Mouse (Mus musculus): ENCODE data around the gene Sema3b.
A peak's percentile ranks its signal among the peaks of the same experiment; 100 is the strongest.

The Sema3b gene

DNA sequence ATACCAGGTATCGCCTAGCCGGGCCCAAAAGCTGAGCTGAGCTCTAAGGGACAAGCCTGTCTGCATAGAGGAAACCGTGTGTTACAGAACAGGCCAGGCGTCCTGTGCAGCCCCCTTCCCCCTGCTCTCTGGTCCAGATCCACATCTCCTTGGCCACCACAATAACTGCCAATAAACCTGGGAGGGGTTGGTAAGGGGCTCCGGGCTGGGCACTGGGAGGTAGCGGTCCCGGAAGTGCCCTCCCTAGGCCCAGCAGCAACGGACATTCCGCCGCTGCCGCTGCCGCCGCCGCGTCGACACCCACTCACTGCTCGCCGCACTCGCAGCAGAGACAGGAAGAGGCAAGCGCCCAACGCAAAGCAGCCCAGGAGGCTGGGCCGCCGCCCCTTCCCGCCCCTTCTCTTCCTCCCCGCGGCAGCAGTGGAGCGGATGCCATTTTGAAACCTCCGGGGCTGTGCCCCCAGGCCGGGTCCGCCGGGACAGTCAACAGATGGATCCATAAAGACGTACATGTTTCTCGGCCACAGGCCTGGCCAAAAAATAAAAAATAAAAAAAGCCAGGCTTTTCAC, 24.1 kb upstream of the Sema3b start:
- peak; percentile 90 for DNase-seq (ENCODE audit: inconsistent ontology term)

DNA sequence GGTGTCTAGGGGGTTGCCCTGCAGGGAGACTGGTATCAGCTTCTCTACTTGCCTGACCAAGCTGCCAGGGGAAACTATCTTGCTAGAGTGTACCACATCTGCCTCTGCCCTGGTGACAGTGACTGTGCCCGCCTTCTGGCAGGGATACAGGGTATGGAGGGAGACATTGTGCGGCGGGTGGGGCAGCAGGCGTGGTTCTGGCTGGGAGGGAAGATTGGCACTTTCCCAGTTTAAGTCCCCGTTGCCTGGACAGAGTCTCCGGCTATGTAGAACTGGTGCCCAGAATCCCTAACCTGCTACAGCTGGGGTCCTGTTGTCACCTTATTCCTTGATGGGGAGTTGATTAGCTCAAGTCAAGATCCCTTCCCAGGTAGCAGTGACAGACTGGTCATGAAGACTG, 23.4 kb upstream of the Sema3b start:
- DNase-seq (ENCODE audit: inconsistent ontology term): peak; percentile 77

DNA sequence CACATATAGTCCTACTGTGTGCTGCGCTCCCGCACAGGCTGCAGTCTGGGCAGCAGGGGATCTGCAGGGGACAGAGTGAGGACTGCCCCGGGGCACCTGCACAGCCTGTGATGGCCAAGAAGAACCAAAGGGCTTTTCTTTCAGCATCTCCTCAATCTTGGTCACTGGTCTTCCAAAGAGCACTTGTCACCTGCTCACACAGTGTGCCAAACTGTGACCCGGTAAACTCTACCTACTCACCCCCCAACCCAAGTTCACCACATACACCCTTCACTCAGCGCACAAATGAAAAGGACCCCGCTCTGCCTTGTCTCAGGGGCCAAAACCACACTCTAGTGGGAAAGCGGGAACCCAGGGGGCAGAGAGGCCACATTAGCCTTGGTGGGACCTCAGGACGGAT, 22.8 kb upstream of the Sema3b start:
- no peak for DNase-seq (ENCODE audit: inconsistent ontology term)

DNA sequence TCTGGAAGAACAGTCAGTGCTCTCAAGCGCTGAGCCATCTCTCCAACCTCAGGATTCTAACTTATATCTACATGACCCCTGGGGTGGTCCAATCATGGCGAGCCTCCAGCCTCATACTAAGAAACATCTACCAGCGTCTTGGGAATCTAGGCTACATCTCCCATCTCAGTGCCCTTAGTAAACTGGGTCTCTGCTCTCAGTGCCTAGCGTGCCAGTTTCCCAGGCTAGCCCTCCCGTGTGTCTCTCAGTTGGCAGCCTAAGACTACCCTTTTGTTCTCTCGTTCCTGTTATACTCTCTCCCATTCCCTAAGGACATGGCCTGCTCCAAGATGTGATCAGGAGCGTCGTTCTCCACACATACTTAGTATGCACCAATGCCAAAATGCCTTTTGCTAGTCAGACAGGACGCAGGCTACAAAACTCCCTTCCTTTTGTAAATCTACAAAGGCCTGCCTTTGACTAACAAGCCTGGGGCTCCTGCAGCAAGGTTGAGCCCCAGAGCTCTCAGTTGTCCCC, 22.3 kb upstream of the Sema3b start:
- no peak for DNase-seq (ENCODE audit: inconsistent ontology term)

DNA sequence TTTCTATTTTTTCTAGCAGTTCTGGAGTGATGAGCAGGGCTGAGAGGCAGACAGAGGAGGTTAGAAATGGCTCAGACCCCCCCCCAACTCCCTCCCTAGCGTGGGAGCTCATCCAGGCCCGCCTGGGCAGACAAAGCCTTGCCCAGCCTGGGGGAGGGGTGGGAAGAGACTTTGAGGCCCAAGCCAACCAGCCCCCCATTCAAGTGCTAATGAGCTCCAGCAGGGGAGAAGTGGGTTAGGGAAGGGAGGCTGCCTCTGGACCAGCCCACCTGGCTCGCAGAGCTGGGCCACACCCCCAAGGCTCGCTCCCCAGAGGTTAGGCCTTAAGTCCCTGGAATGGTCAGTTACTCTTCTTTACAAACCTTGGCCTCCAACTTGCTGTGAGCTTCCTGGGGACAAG, 21.5 kb upstream of the Sema3b start:
- peak; percentile 90 for DNase-seq (ENCODE audit: inconsistent ontology term)

DNA sequence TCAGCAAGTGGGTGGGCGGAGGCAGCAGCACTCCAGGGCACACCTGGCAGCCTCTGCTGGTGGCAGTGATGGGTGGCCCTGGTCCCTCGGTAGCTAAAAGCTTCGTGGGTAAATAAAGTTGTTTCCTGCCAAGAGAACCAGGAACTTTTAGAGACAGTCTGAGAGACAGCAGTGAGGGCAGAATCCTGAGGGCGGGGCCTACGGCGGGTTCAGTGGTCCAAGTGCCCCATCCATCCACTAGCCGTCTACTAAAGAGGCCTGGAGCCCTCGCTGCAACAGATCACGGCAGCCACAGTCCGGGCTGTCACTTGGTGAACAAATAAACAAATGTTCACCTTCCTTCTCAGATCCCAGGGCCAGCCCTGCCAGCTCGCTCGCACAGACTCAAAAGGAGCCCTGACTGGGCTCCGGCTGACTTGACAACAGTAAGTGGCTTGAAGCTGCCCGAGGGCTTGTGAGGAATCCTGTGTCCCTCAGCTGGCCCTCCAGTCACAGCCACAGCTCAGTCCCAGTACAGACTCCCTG, 20.9 kb upstream of the Sema3b start:
- peak; percentile 74 for DNase-seq (ENCODE audit: inconsistent ontology term)

DNA sequence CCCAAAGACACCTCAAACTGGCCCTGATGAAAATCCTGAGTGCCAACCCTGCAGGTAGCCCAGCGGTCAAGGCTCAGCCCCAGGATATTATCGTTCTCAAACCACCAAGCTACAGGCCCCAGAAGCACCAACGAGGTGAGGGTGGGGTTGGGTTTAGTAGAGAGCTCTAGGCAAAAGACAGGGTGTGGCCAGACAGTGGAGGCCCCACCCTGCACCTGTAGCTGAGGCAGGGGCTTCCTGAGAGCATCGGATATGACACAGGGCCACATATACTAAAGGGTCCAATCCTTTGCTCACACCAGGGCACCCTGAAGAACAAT, 20.3 kb upstream of the Sema3b start:
- no peak for DNase-seq (ENCODE audit: inconsistent ontology term)

DNA sequence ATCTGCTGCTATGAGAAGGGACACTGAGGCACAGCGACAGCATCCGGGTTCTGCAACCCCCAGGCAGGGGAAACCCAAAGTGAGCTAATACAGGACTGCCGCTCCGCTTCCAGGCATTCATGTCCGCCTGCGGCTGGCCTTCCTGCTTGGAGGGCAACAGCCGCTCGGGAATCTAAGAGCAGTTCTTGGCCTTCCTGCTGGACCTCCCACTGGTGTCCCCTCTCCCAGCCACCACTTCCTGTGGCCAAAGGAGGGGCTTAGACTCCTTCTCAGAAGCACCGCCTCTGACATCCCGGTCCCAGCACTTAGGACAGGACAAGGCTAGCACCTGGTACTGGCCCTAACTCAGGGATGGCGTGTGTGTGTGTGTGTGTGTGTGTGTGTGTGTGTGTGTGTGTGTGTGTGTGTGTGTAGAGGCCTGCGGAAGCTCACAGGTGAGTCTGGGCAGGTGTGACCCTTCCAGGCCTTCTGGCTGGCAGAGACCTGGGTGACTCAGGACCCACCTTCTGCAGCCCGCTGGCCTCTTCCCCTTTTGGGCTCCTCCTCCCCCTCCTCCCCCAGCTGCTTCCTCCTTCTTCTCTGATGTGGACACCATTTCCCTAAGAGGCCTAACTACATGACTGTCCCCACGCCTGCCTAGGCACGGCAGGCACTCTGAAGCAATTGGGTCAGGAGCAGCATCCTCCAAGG, 19.8 kb upstream of the Sema3b start:
- no peak for DNase-seq (ENCODE audit: inconsistent ontology term)

DNA sequence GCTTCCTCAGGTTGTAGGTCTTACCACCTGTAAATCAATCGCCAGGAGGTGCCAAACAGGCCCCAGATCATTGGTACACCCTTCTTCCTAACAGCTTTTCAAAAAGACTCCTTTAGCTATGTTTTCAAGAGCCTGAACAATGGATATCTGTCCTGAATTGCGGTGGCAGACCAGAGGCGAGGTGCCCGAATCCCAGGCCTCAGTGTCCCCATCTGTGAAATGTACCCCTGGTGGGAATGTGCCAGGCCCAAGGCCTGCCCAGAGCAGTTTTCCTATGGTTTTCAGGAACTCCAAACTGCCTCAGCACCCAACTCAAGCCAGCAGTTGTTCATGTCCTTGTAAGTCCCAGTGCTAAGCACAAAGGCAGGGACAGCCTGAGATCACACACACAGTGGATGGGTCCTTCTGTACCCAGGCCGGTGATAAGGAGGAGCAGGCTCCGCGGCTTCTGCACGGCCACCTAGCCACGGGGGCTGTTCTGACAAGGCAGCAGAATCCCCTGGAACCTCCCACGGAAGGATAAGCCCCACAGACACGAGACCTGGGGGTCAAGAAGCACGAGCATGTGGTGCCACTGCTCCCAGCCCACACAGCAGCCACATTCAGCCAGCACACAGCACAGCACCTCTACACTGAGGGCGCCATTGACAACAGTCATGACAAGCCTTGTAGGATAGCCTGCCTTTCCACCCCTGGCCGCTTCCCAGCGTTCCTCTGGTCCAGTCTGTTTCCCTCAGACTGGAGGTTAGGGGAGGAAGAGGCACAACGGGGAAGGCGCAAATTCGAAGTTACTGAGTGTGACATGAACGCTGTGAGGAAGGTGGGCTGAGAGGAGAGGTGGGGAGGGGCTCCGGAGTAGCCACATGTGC, 18.6 kb upstream of the Sema3b start:
- DNase-seq (ENCODE audit: inconsistent ontology term): no peak

DNA sequence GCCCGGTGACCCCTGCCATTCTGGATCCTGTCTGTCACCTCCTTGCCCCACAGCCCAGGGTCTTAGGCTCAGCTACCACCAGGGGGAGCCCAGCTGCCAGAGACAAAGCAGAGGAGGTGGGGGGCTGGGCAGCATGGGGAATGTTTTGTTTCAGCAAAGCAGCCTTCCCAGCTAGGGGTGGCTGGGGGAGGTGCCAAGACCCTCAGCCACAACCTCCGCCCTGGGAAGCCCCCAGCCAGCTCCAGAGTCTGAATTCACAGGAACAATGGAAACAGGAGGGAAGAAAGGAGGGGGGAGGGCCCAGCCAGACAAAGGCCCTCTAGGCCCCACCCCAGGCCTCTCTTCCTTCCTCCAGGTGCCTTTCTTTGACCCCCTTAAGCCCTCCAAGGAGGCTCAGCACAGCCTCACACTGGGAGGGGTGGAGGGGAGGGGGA, 17.8 kb upstream of the Sema3b start:
- DNase-seq (ENCODE audit: inconsistent ontology term): peak; percentile 94

DNA sequence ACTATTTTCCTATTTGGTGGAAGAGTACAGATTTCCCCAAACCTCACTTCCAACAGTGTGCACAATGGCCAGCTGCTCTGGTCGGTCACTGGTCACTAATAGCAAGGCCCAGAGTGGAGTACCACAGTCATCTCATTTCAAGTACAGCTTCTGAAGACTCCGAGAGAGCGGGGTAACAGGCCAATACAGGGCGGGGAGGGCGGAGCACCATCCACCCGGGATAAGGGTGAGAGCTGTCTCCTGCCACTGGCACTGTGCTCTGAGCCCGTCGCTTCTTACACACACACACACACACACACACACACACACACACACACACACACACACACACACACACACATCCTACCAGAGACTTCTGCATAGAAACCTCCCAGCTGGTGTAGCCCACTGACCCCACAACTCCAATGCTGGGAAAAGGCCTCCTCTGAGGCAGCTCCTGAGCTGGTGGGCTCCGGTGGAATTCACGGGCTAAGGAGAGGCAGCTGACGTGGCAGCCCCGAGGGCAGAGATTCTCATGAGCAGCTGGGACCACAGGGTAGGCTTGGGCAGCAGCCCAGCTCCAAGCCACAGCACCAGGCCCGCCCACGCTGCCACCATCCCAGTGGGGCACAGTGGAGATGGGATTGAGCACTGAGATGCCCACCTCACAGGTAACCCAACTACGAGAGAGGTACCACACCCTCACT, 17.3 kb upstream of the Sema3b start:
- DNase-seq (ENCODE audit: inconsistent ontology term): peak; percentile 95

DNA sequence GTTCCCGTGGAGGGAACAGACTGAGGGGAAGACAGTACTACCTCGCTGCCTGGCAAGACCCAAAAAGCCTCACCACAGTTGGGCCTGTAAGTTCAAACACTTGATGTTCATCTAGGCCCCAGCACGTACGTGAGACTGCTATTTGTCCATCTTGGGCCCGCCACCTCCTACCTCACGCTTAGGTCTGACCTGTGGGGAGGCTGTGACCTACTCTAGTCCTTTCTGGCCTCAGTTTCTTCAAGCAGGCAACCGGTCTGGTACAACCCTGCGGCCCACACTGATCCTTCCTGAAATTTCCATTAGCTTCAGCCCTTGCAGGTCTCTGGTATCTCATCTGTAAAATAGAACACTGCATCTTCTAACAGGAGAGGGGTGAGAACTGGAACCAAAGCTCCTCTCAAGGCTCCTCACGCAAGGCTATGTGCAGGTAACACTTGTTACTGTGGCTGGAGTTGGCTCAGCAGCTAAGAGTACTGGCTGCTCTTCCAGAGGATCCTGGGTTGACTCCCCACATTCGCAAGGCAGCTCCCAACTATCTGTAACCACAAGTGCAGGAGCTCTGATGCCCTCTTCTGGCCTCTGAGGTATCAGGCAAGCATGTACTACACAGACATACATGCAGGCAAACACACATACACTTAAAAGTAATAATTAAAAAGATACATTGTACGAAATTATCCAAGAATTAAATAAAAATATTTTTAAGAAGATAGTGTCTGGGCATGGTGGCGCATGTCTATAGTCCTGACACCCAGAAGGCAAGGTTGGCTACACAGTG, 16.5 kb upstream of the Sema3b start:
- DNase-seq (ENCODE audit: inconsistent ontology term): no peak

DNA sequence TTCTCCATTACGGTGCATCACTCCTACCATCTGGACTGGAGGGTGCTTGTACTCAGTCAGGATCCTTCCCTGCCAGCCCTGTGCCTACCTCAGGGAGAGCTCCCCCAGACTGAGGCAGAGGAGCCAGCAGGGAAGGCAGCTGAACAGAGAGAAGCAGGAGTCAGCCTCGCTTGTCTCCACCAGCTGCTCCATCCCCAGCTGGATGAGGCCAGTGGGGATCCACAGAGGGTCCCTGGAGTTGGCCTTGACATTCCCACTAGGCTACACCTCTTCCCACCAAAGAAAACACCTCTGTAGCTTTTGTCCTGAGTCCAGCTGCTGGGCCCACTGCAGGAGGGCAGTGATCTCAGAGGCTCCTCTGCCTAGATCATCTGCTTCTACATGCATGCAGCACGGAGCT, 15.9 kb upstream of the Sema3b start:
- DNase-seq (ENCODE audit: inconsistent ontology term): no peak

DNA sequence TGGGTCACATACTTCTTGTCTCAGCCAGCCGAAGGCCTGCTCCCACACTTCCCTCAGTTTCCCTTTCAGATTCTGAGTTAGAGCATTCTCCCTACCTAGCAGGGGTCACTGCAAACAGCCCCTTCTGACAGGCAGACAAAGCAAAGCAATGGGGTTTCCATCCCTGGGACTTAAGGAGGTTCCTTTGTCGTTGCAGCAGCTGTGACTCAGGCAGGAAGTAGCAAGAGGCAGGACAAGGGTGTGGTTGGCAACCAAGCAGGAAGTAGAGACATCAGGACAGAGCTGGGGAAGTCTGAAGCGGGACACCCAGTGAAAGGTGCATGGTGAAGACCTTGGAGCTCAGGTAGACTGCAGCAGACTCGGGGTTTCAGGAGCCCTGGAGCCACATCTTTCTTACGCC, 15.5 kb upstream of the Sema3b start:
- no peak for DNase-seq (ENCODE audit: inconsistent ontology term)

DNA sequence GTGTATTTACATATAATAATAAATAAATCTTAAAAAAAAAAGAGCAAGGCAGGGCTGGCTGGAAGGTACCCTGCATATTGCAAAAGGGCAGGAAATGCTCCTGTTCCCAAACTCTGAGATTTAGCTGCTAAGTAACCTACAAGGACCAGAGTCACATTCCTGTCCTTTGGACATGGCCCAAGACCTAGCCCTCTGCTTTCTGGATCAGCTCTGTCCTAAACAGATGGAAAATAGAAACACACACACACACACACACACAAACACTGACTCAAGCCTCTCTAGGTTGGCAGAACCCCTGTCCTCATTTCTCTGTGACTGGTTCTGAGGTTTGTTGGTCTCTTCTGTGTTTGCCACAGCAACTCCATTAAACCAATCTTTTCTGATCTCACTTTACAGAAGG, 11.9 kb upstream of the Sema3b start:
- DNase-seq (ENCODE audit: inconsistent ontology term): peak; percentile 62

DNA sequence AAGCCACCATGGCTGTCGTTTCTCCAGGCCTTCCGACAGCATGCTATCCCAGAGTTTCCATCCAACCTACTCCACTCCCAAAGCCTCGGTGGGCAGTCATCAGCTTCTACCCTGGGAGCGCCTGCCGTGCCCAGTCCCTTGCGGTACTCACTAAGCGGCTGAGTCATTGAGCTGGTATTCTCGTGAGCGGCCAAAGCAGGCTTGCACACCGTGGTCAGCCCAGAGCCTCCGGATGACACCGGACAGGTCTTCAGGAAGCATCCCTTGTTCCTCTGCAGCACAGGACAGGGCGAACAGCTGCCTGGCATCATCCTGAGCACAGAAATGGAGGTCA, 10.5 kb upstream of the Sema3b start:
- DNase-seq (ENCODE audit: inconsistent ontology term): peak; percentile 89

DNA sequence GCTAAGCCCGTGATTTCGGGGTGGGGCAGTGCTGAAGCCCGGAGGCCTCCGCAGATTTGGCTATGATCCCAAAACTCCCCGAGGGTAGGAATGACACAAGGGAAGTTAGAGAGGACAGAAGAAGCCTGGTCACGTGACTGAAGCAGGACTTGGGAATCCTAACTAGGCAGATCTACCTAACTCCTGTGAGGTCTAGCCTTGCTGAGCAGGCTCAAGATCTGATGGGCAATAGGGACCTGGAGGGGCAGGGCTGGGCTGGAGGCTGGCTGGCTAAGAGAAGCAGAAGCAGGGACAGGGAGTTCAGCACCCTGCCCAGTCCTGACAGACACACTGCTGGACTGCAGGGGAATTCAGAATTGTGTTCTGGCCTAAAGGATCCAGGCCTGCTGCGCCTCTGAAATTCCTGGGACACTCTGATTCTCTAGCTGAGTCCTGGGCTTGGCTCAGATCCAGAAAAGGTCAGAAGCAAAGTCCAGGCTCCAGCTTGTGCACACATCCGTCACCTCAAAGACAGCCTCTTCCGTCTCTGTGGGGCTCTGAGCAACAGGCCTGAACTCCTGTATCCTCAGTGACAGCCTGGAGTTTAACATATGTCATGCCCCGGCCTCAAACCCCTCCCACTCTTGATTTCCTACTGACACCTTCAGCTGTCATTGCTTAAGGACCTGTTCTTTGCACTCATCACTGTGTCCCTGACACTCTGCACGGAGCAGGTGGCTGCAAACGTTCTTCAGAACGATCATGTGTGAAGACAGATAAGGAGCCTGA, 9.9 kb upstream of the Sema3b start:
- DNase-seq (ENCODE audit: inconsistent ontology term): peak; percentile 81

DNA sequence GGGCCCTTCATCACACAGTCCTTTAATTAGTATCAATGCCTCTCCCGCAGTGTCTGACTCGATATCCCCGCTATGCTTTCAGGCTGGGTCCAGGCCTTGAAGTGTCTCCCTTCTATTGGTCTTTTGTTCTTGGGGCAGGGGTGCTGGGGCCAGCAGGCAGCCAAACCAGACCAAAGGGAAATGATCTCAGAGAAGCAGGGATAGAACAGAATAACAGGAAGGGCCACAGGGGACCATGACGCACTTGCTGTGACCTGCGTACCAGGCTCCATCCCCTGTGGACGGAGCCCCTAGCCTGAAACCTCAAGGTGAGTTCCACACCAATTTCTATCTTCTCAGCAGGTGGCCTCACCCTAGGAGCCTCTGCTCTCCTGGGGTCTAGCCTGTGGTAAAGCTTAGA, 9.1 kb upstream of the Sema3b start:
- no peak for DNase-seq (ENCODE audit: inconsistent ontology term)

DNA sequence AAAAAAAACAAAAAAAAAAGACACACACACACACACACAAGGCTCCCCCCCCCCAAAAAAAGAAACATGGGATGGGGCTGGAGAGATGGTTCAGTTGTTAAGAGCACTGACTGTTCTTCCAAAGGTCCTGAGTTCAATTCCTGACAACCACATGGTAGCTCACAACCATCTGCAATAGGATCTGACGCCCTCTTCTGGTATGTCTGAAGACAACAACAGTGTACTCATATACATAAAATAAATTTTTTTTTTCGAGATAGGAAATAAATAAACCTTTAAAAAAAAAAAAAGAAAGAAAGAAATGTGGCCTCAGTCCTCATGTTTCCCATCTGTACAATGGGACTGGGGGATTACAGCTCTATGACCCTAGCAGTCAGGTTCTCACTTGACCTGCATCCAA, 8.4 kb upstream of the Sema3b start:
- DNase-seq (ENCODE audit: inconsistent ontology term): no peak

DNA sequence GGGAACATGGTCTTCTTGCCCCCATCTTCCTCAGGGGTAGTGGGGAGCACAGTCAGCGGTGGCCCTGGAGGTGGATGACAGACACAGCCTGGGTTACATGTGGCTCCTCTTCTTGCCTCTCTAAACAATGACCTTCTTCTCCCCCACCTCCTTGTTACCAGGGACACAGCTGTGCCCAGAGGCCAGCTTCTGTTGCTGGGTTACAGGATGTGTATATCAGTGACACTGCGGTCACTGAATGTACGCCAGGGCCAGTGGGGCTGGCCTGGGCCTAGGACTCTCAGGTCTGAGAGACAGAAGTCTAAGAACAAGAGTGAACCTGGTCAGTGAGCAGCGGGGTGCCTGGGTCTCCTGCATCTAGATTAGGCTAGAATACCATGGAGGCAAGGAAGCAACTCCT, 6.0 kb upstream of the Sema3b start:
- peak; percentile 66 for DNase-seq (ENCODE audit: inconsistent ontology term)

Measured in Muller cell, postnatal 12 days (primary cell).